Mouse (Mus musculus): Measurements from ENCODE around the gene Slit1.

The Slit1 gene

GRCm38 (mm10) chr19:41743396-41743795 is at the start of gene Slit1:
Gene Slit1 (minus strand): TSS chr19:41743665.
- no peak for DNase-seq (ENCODE audit: low read depth, low spot score)

GRCm38 (mm10) chr19:41792934-41793486 is 49.5 kb upstream of the Slit1 start:
- DNase-seq (ENCODE audit: low read depth, low spot score), result no peak

GRCm38 (mm10) chr19:41791384-41791783 is 47.9 kb upstream of the Slit1 start:
- DNase-seq (ENCODE audit: low read depth, low spot score), result no peak

GRCm38 (mm10) chr19:41789110-41789961 is 45.9 kb upstream of the Slit1 start:
- DNase-seq (ENCODE audit: low read depth, low spot score), result peak; percentile 35

GRCm38 (mm10) chr19:41786896-41787295 is 43.4 kb upstream of the Slit1 start:
- DNase-seq (ENCODE audit: low read depth, low spot score), result no peak

GRCm38 (mm10) chr19:41777514-41777913 is 34.0 kb upstream of the Slit1 start:
- DNase-seq (ENCODE audit: low read depth, low spot score), result no peak

- DNase-seq (ENCODE audit: low read depth, low spot score), result no peak
Observed at GRCm38 (mm10) chr19:41768711-41769110, 25.2 kb upstream of the Slit1 start.

- DNase-seq (ENCODE audit: low read depth, low spot score), result peak; percentile 28
Observed at GRCm38 (mm10) chr19:41766628-41767027, 23.2 kb upstream of the Slit1 start.

GRCm38 (mm10) chr19:41763870-41764660 is 20.6 kb upstream of the Slit1 start:
- DNase-seq (ENCODE audit: low read depth, low spot score), result peak; percentile 90

GRCm38 (mm10) chr19:41761529-41761928 is 18.1 kb upstream of the Slit1 start:
- no peak for DNase-seq (ENCODE audit: low read depth, low spot score)

GRCm38 (mm10) chr19:41759765-41760164 is 16.3 kb upstream of the Slit1 start:
- no peak for DNase-seq (ENCODE audit: low read depth, low spot score)

GRCm38 (mm10) chr19:41759270-41759669 is 15.8 kb upstream of the Slit1 start:
- DNase-seq (ENCODE audit: low read depth, low spot score), result no peak

- no peak for DNase-seq (ENCODE audit: low read depth, low spot score)
Observed at GRCm38 (mm10) chr19:41754760-41755159, 11.3 kb upstream of the Slit1 start.

- DNase-seq (ENCODE audit: low read depth, low spot score), result no peak
Observed at GRCm38 (mm10) chr19:41751906-41752305, 8.4 kb upstream of the Slit1 start.

- DNase-seq (ENCODE audit: low read depth, low spot score), result no peak
Observed at GRCm38 (mm10) chr19:41747436-41747835, 4.0 kb upstream of the Slit1 start.

GRCm38 (mm10) chr19:41745941-41746557 is 2.6 kb upstream of the Slit1 start:
- no peak for DNase-seq (ENCODE audit: low read depth, low spot score)

GRCm38 (mm10) chr19:41738896-41739295 is 4.6 kb downstream of the Slit1 start:
- no peak for DNase-seq (ENCODE audit: low read depth, low spot score)

- no peak for DNase-seq (ENCODE audit: low read depth, low spot score)
Observed at GRCm38 (mm10) chr19:41738429-41738805, 5.0 kb downstream of the Slit1 start.

GRCm38 (mm10) chr19:41737657-41738428 is 5.6 kb downstream of the Slit1 start:
- DNase-seq (ENCODE audit: low read depth, low spot score), result no peak

- DNase-seq (ENCODE audit: low read depth, low spot score), result peak; percentile 63
Observed at GRCm38 (mm10) chr19:41734685-41735084, 8.8 kb downstream of the Slit1 start.

- no peak for DNase-seq (ENCODE audit: low read depth, low spot score)
Observed at GRCm38 (mm10) chr19:41725491-41725890, 18.0 kb downstream of the Slit1 start.
